Mouse (Mus musculus) neutrophil, adult 83 days (primary cell): ENCODE results near the gene Limch1. TPM values are rescaled to one million over a fixed set of nuclear protein-coding genes. Genes with fewer than 3 reads are reported as not detected.

ENCODE experiments used
- total RNA-seq, 2 experiments: library from RNA; stranded (reverse); gene quantifications; one replicate each; pipeline ENCODE4 v1.2.4; 2023

Gene Limch1
- under 1 TPM; 0.24 to 0.79 TPM for total RNA-seq

DNA sequence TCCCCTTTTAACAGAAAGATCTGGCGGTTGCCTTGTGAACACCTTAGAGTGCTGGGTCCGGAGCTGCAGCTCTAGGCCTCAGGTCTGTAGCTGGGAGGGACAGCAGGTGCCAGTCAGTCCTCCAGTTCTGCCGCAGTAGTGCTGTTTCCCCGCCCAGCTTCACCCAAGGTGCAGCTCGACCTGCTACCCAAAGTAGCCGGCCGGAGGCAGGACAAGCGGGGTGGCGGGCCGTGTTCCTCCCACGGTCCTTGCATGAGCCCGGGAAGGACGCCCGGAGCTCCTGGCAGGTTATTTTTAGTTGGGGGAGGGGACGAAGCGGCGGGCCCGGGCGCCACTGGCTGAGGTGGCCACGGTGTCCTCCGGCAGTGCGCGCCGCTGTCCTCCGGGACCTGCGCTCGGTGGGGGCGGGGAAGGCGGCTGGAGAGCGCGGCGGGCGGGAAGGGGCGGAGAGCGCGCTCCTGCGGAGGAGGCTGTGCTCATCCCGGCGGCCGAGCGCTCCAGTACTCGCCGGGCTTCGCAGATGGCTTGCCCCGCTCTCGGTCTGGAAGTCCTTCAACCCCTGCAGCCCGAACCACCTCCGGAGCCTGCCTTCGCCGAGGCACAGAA lies at the start of gene Limch1:
Gene Limch1, plus strand, starts transcription at position 438 of the 606 bp plus-strand sequence.

DNA sequence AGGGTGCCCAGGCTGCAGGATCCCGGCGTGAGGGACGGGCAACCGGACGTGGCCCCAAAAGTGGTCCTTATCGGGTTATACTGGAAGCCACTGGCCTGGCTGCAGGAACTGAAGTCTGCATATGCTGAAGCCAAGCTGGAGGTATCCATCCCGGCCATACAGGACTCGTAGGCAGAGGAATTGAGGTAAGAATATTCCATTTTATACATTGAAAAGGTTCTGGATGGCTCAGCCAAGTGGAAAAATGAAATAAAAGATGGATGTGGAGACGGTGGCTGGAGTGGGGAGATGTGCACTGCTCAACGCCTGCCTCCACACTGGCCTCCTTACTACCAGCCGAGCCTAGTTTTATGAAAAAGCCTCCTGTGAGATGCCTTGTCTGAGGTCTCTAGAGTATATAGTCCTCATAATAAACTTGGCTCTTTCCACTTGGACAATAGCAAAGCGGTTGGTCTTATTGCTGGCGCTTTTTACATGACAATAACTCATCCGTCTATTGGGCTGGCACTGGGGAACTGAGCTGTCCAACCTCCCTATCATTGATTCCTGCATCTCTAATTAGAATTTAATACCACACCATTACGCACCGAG lies 353.2 kb downstream of the Limch1 start, which contains the start of gene Phox2b:
Gene Phox2b, minus strand, starts transcription at position 569 of the 591 bp plus-strand sequence.

Other genes starting within 250 kb of the Limch1 start
- under 1 TPM; 0.20 to 0.39 TPM for gene Apbb2, start 127.0 kb upstream of the Limch1 start, total RNA-seq
- gene Uchl1, start 69.7 kb upstream of the Limch1 start, total RNA-seq, result not detected